In the genomic region with DNA sequence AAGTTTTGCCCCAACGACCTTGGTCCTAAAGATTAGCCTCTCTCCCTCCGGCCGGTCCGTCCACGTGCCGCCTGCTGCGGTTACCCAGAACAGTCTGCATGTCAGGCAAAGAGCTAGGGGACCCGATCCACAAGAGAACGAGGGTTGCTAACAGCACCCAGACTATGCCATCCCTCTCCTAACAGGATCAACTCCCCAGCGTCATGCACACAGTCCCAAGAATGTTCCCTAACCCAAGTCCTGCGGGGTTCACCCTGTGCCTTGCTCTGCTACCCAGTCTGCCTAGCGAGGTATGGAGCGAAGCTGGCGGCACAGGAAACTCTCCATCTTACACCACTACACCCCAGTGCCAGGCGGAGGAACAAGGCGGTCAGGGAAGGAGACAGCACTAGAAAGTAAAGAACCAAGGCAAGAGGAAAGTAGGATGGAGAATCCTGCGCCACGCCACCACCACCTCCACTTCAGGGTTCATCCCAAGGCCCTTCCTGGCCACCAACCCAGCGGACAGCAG, we compare ENCODE assay signal across 8 mouse cellular contexts. TPM values are rescaled to one million over a fixed set of nuclear protein-coding genes. Genes with fewer than 3 reads are reported as not detected.
DNase-seq lines count a peak whose midpoint lies in the region; ATAC-seq lines count a peak whose summit lies in the region.

No protein-coding gene starts in this region.

- 0 out of 2 replicates have a peak, but pooled peaks cover 8% of the 10 kb centered on the region for H3K4me1 ChIP-seq in forebrain, embryonic 14.5 days (ENCODE audit: control insufficient read depth, insufficient read depth, low read length)
- H3K4me1 ChIP-seq in midbrain, embryonic 14.5 days (ENCODE audit: control insufficient read depth, insufficient read depth, low read length), result peaks cover 16% of the 10 kb centered on the region

- peak overlapping the region; percentile 97 for H3K27ac ChIP-seq in forebrain, embryonic 14.5 days (ENCODE audit: low read depth, low read length)
- peak overlapping the region; percentile 97 for H3K27ac ChIP-seq in midbrain, embryonic 14.5 days (replicated peaks; ENCODE audit: low read depth, low read length)

- no peaks in the 10 kb centered on the region for H3K9me3 ChIP-seq in forebrain, embryonic 14.5 days (replicated peaks; ENCODE audit: control insufficient read depth, low read length)
- no peaks in the 10 kb centered on the region for H3K9me3 ChIP-seq in midbrain, embryonic 14.5 days (ENCODE audit: control insufficient read depth, low read length)

- H3K4me2 ChIP-seq in forebrain, embryonic 14.5 days (ENCODE audit: low read length), result peak overlapping the region; percentile 63
- H3K4me2 ChIP-seq in midbrain, embryonic 14.5 days (ENCODE audit: low read length), result peak overlapping the region; percentile 97

- 0% methylated on average over 19 of the region's 19 CpGs for WGBS in forebrain, embryonic 14.5 days
- under 1% methylated on average over 19 of the region's 19 CpGs for WGBS in midbrain, embryonic 14.5 days

- H3K9ac ChIP-seq in forebrain, embryonic 14.5 days (ENCODE audit: low read length), result peak overlapping the region; percentile 87
- H3K9ac ChIP-seq in midbrain, embryonic 14.5 days (replicated peaks; ENCODE audit: low read length), result peak overlapping the region; percentile 85

- H3K4me3 ChIP-seq in forebrain, embryonic 14.5 days (ENCODE audit: low read depth, low read length), result peak overlapping the region; percentile 80
- peak overlapping the region; percentile 81 for H3K4me3 ChIP-seq in midbrain, embryonic 14.5 days (replicated peaks; ENCODE audit: low read depth, low read length)

- DNase-seq in cerebellum, adult 8-10 months, result no peak
- peak; percentile 25 for DNase-seq in urinary bladder, postnatal 25 days (ENCODE audit: low spot score)
- no peak for DNase-seq in urinary bladder, postnatal 4 days (ENCODE audit: low spot score in 2 of 2)
- peak; percentile 11 for DNase-seq in forebrain, embryonic 14.5 days (ENCODE audit: low spot score)
- DNase-seq in kidney, postnatal 36 days, result peak; percentile 21 to 48
- no peak for DNase-seq in midbrain, embryonic 14.5 days
- DNase-seq in layer of hippocampus, postnatal 36 days, result no peak

- H3K27me3 ChIP-seq in forebrain, embryonic 14.5 days (replicated peaks; ENCODE audit: control insufficient read depth, insufficient read depth, low read length), result no peaks in the 10 kb centered on the region
- no peaks in the 10 kb centered on the region for H3K27me3 ChIP-seq in midbrain, embryonic 14.5 days (ENCODE audit: control insufficient read depth, insufficient read depth, low read length)

- peak; percentile 67 for ATAC-seq in cerebellum, adult (ENCODE audit: insufficient number of reproducible peaks, low FRiP score, low TSS enrichment)
- peak; percentile 58 for ATAC-seq in forebrain, embryonic 14.5 days
- ATAC-seq in midbrain, embryonic 14.5 days (ENCODE audit: low FRiP score, low TSS enrichment), result peak; percentile 49

- H3K36me3 ChIP-seq in forebrain, embryonic 14.5 days (ENCODE audit: control insufficient read depth, insufficient read depth, low read length), result no peaks in the 10 kb centered on the region
- H3K36me3 ChIP-seq in midbrain, embryonic 14.5 days (ENCODE audit: control insufficient read depth, insufficient read depth, low read length), result no peaks in the 10 kb centered on the region

RNA-seq across cellular contexts. Expression of gene Xpo4, which starts 0.9 kb away (rescaled TPM):
- 13.7 and 16.1 TPM in 2 replicates for polyA plus RNA-seq in forebrain, embryonic 14.5 days (2014; fragmentation: Nextera tagmentation; extraction: Ambion mirVana)
- 13.5 and 18.7 TPM in 2 replicates for polyA plus RNA-seq in midbrain, embryonic 14.5 days (2014; fragmentation: Nextera tagmentation; extraction: Ambion mirVana)
- 10 to 100 TPM; 13.4 to 13.9 TPM for total RNA-seq in layer of hippocampus, postnatal 36 days (2021)

Comparison
In these comparisons a context has a peak if more than half of its experiments do, and no peak if none do; other contexts are left out.
1. DNase-seq: peak in urinary bladder, postnatal 25 days (single experiment), forebrain, embryonic 14.5 days (single experiment) and kidney, postnatal 36 days (2 of 2); none in cerebellum, adult 8-10 months (single experiment), urinary bladder, postnatal 4 days (0 of 2), midbrain, embryonic 14.5 days (single experiment) and layer of hippocampus, postnatal 36 days (0 of 2).
2. Peak in every context shown above with its lines, with median percentiles within 50 percentile points of each other: ATAC-seq.